Mouse (Mus musculus) spleen, postnatal 4 days (tissue): ENCODE results near the gene Psenen.

ENCODE experiments used
- DNase-seq, 2 experiments: peaks; one replicate each; pipeline ENCODE4 v3.0.0; 2022; ENCODE audit warnings: low spot score in 2 of 2

The Psenen gene

GRCm38 (mm10) chr7:30553810-30554584 is 9.4 kb downstream of the Psenen start:
- peak in 1 of 2 experiments; percentile 63 for DNase-seq

GRCm38 (mm10) chr7:30553021-30553589 is 10.3 kb downstream of the Psenen start:
- peak; percentile 50 to 79 for DNase-seq

DNA sequence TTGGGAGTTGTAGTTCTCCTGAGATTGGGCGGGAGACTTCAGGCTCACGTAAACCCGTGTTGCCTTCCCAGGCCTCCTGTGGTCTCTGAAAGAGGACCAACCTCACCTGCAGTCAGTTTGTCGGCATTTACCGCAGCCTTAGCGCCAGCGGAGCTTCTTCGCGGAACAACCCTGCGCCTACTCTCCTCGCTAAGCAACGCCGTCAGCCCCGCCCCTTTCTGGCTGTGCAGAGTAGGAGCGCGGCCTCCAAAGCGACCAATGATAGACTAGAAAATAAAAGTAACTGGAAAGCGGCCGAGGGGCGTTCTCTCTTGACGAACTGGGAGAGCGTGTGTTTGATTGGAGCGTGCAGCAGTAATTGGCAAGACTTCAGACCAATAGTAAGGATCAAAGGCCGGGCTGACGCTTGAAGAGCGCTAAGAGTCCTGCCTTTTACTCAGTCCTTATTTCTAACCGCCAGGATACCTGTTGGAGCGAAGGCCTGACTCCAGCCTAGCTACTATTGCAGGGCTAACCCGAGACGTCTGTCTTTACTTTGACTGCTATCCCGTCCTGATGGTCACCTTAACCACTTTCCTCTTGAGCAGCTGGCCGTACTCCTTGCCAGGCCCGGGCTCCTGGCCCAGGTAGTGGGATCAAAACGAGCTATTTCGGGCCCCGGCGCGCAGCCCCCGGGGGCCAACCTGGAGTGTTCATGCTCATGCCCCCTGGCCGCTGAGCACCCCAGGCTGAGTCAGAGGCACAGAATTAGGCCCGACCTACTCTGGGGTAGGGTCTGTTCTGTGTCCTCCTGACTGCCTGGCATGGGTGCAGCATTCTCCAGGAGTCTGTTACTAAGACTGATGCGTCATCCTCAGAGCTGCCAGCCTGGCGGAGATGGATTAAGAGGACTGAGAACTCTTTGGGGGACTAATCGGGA is 11.1 kb downstream of the Psenen start, which contains the start of the genes Hspb6 and Proser3:
Hspb6 (plus strand) TSS at position 77 of the 919 bp plus-strand sequence.
Proser3 (minus strand) TSS at position 198 of the 919 bp plus-strand sequence.
- DNase-seq = peak; percentile 96 to 97

- no peak for DNase-seq
Observed at GRCm38 (mm10) chr7:30551445-30552101, 11.9 kb downstream of the Psenen start.

DNA sequence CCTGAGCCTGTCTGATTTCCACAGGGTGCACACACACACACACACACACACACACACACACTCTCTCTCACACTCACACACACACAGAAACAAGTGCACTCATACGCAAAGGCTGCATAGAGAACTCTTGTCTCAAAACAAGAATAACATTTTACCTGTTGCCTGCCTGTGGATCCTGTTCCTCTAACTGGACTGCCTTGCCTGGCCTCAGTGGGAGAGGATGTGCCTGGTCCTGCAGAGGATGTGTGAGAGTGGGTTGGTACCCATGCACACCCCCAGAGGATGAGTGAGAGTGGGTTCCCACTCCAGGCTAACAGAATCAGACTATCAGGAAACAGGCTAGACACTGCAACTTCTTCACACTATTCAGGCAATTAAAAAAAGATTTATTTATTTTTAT is 12.8 kb downstream of the Psenen start:
- peak in 1 of 2 experiments; percentile 60 for DNase-seq

GRCm38 (mm10) chr7:30549880-30550279 is 13.5 kb downstream of the Psenen start:
- no peak for DNase-seq

- no peak for DNase-seq
Observed at GRCm38 (mm10) chr7:30544327-30544726, 19.1 kb downstream of the Psenen start.

GRCm38 (mm10) chr7:30540572-30540971 is 22.9 kb downstream of the Psenen start:
- DNase-seq = no peak

DNA sequence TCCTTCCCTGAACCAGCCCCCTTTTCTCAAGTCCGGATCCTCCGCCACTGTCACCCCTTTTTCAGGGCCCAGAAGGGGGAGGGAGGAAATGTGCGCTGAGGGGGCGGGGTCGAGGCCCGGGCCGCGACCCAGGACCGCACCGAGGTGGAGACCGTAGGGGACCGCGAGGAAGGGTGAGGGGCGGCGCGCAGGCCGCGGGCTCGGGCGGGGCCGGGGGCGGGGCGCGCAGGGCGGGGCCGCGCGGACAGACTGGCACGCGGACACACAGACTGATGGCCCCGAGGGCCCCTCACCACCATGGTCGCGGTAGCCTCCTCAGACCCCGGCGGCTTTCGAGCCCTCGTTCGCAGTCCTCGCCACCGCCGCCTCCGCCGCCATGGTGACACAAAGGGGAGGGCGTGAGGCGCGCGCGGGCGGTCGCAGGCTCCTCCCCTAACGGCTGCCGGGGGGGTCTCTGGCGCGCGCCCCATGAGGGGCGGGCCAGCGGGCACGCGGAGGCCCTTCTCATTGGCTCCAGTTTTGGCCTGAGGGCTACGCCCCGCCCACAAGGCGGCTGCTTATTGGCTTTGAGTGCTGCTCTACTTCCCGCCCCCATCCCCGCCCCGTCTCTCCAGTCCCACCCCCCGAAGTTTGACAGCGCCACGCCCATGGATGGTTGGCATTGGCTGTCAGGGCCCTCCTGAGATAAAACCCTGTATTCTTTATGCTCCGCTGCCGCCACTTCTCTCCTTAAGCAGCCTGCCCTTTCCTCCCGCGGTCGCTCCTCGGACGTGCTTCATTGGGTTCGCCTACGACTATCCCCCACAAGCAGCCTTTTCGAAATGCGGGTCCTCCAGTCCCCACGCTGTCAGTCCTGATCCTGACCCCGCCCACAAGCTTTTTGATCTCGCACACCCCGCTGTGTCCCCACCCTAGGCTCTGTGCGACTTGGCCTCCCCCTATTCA is 28.5 kb downstream of the Psenen start, which contains the start of gene Arhgap33:
Arhgap33 (minus strand) TSS at position 428 of the 945 bp plus-strand sequence.
- DNase-seq = peak; percentile 96 to 97

DNA sequence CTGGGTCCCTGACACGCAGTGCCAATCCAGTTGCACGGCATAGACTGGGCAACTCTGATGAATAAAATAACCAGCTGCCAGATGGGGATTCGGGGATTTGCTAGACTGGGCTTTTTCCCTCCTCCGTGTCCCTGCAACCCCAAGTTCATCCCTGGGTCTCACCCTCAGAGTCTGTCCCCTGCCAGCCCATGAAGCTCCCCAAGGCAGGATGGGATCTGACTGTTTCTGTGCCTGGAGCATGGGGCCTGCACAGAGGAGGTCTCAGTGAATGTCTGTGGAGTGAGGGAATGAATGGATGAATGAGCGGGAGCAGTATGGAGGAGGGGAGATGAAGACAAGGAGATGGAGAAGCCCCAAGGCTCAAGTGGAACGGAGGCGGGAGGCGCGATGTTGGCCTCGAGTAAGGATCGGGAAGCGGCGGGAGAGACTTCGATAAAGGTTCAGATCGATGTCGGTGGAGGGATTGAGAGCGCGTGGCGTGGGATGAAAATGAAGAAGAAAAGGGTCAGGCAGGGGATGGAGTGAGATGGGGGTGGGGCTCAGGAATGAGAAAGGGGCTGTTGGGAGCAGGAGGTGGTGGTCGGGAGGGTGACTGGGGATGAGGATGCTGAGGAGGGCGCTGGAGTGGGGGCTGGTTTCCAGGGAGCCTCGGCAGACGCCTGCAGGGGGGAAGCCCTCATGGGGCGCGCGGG is 29.3 kb downstream of the Psenen start:
- DNase-seq = peak in 1 of 2 experiments; percentile 71

- DNase-seq = peak in 1 of 2 experiments; percentile 60
Observed at GRCm38 (mm10) chr7:30532931-30533330, 30.5 kb downstream of the Psenen start.

GRCm38 (mm10) chr7:30531291-30531815 is 32.1 kb downstream of the Psenen start:
- DNase-seq = peak in 1 of 2 experiments; percentile 56

GRCm38 (mm10) chr7:30526981-30527380 is 36.4 kb downstream of the Psenen start:
- DNase-seq = peak in 1 of 2 experiments; percentile 58

DNA sequence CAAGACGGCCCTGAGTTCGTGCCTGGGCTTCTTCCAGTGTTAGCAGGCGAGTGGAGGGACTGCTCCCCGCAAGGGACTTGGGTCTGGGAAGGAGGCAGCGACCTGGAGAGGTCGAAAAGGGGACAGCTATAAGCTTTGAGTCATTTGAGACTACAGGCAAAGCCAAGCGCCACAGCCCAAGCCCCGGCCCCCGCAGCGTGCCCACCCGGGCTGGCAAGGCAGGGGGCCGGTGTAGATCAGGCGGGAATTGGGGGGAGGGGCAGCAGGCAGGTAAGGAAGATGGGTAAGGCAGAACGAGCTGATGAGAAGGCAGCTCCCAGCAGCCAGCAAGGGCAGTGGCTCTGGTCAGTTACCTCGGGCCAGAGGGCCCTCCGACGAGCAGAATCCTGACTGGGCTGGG is 37.0 kb downstream of the Psenen start:
- DNase-seq = peak in 1 of 2 experiments; percentile 59

- peak in 1 of 2 experiments; percentile 61 for DNase-seq
Observed at GRCm38 (mm10) chr7:30525954-30526353, 37.5 kb downstream of the Psenen start.

GRCm38 (mm10) chr7:30524487-30524886 is 38.9 kb downstream of the Psenen start:
- DNase-seq = no peak

DNA sequence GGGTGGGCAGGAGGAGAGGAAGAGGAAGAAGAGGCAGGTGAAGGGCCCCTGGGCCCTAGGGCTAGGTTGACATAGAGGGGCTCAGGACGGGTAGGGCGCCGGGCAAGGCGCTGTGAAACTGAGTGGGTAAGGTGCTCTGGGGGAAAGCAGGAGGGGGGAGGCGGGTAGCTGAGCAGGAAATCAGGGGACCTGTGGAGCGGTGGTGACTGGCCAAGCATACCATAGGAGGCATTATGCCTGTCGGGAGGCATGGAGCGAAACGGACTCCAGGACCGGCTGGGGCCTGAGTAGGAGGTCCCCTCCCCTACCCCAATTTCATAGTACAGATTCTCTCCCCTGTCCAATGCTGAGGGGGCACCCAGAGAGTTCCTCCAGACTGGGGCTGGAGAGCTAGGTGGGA is 40.6 kb downstream of the Psenen start:
- DNase-seq = no peak

DNA sequence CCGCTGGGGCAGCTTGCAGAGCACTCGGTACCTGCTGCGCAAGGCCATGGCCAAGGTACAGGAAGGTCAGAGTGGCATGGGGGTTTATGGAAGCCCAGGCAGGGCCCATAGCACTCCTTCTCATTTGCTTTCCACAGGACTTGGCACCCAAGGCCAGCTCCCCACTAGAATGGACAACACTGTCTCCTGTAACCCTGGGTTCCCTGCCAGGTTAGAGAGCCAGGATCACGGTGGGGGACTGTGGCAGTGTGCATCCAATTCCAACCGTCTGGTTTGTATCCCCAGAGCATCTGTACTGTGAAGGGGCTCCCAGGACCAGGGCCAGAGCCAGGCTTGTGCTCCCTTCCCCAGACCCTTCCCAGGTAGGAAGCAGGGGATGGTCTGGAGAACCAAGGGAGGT is 42.6 kb downstream of the Psenen start:
- no peak for DNase-seq

GRCm38 (mm10) chr7:30520396-30520795 is 43.0 kb downstream of the Psenen start:
- DNase-seq = no peak
